Mouse (Mus musculus): ENCODE data around the gene Bad. TPM values are rescaled to one million over a fixed set of nuclear protein-coding genes. Genes with fewer than 3 reads are reported as not detected.
"Not testable (repeated sequence)": the region's sequence is repeated elsewhere in the genome, so short reads cannot be mapped to it uniquely, and the experiment has no call there.

Bad gene
- polyA plus RNA-seq, 1 experiment from 2014 or later: 90.4 TPM

GRCm38 (mm10) chr19:6909021-6909420 lies 32.6 kb upstream of the Bad start:
- Histone ChIP-seq H3K4me2 (peak overlapping the region; percentile 90), H3K4me3 (peak overlapping the region; percentile 68), H3K27ac (replicated peaks) (peak overlapping the region; percentile 98), H3K9ac (peak overlapping the region; percentile 86), H3K4me1 (replicated peaks) (peaks cover 37% of the 10 kb centered on the region), H3K36me3 (peaks cover 64% of the 10 kb centered on the region), H3K27me3 (no peaks in the 10 kb centered on the region), H3K9me3 (no peaks in the 10 kb centered on the region)
- 13% methylated on average over 11 of the region's 11 CpGs for WGBS
- no peak for ATAC-seq (ENCODE audit: low read depth)

DNA sequence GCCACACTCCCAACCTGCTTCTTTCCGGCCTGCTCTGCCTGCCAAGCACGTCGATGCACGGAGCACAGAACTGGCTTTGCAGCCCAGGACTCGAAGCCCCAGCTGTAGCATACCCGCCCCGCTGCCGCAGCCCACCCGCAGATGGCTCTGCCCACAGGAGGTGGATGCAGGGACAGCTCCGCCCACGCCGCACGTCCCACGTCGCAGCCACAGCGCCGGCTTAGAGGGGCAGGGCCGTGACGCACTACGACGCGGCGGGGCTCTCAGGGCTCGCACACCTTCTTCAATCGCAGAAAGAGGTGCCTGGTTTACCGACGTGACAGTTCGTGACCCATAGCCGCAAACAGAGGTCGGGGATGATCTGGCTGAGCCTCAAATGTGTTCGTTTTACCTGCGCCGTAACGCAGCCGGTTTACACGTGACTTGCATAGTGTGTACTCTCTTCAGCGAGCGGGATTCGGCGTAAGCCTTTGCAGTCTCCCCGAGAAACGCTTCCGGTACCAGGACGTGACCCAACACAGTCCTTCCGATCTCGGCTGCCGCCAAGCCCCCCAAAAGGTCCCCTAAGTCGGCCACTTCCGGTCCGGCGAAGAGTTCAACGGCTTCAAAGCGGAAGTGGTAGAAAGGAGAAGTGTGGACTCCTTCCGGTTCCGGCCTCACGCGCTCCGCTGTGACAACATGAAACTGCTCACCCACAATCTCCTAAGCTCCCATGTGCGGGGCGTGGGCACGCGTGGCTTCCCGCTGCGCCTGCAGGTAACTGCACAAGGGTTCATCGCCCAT lies 32.0 kb upstream of the Bad start, which contains the start of the genes Trmt112 and Prdx5:
Gene Trmt112, plus strand, starts transcription at position 192 of the 783 bp plus-strand sequence.
Gene Prdx5, minus strand, starts transcription at position 600 of the 783 bp plus-strand sequence.
- Histone ChIP-seq H3K36me3 (peaks cover 60% of the 10 kb centered on the region), H3K9me3 (no peaks in the 10 kb centered on the region), H3K4me1 (replicated peaks) (peaks cover 37% of the 10 kb centered on the region), H3K27ac (replicated peaks) (peak within 1 kb of the TSS; percentile 98), H3K9ac (peak within 1 kb of the TSS; percentile 86), H3K4me2 (peak within 1 kb of the TSS; percentile 90), H3K4me3 (peak within 1 kb of the TSS; percentile 68), H3K27me3 (no peaks in the 10 kb centered on the region)
- WGBS: under 1% methylated on average over 65 of the region's 65 CpGs
- peak; percentile 94 for ATAC-seq (ENCODE audit: low read depth)

DNA sequence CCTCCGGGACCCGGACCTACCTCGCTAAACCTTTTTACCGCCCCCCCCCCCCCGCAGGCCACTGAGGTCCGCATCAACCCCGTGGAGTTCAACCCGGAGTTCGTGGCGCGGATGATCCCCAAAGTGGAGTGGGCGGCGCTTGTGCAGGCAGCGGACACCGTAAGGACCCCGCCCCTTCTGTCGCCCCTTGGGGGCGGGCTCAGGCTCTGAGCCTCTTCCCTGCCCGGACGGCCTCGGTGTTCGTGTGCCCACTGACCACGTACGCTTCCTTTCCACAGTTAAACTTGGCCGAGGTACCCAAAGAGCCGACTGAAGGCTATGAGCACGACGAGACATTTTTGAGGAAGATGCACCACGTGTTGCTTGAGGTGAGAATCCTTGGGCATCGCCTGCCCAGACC lies 31.4 kb upstream of the Bad start:
- peak; percentile 21 for ATAC-seq (ENCODE audit: low read depth)
- Histone ChIP-seq H3K4me3 (peak overlapping the region; percentile 68), H3K36me3 (peaks cover 54% of the 10 kb centered on the region), H3K27ac (replicated peaks) (peak overlapping the region; percentile 98), H3K4me2 (peak overlapping the region; percentile 90), H3K9ac (peak overlapping the region; percentile 86), H3K4me1 (replicated peaks) (peaks cover 37% of the 10 kb centered on the region)
- WGBS: under 1% methylated on average over 28 of the region's 30 CpGs
- H3K9me3 ChIP-seq, H3K27me3 ChIP-seq: not testable (repeated sequence)

- Histone ChIP-seq H3K4me2 (peak overlapping the region; percentile 90), H3K9me3 (no peaks in the 10 kb centered on the region), H3K27ac (replicated peaks) (no peak overlapping the region), H3K27me3 (no peaks in the 10 kb centered on the region), H3K4me1 (replicated peaks) (peaks cover 37% of the 10 kb centered on the region), H3K36me3 (peaks cover 43% of the 10 kb centered on the region), H3K4me3 (peak overlapping the region; percentile 68), H3K9ac (peak overlapping the region; percentile 46)
- 82% methylated on average over 19 of the region's 19 CpGs for WGBS
- no peak for ATAC-seq (ENCODE audit: low read depth)
These were observed 30.3 kb upstream of the Bad start for GRCm38 (mm10) chr19:6911101-6912074.

DNA sequence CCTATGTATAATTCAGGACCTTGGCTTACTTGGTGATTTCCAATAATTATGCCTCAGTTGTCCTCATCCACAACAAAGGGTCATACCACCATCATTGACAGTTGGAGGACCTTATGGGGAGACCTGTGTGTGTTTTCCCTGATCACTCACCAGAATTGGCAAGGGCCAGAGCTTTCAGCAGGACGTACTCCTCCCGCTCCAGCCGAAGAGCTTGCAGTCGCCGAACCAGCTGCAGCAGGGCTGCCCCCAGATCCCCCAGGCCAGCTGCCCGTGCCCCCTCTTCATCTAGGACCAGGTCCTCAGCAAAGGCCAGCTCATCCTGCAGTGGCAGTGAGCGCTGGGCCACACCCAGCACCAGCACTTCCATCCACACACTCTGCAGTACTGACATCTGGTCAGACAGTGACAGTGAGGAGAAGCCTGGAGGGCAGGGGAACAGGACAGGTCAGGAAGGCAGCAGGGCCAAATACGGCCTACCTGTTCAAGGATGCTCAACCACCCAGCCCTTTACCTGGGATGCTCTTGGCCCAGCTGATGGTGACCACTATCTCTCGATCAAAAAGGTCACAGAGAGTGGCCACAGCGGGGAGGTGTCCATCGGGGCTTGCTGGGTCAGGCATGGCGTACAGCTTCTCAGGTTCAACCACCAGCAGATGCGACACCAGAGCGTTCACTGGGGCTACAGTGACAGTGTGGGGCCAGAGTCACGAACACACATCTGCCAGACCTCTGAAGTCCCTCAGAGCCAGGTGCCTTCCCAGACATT lies 29.3 kb upstream of the Bad start:
- ATAC-seq (ENCODE audit: low read depth): no peak
- Histone ChIP-seq H3K4me2 (no peak overlapping the region), H3K27me3 (no peaks in the 10 kb centered on the region), H3K27ac (replicated peaks) (no peak overlapping the region), H3K4me3 (no peak overlapping the region), H3K9me3 (no peaks in the 10 kb centered on the region), H3K36me3 (peaks cover 34% of the 10 kb centered on the region), H3K4me1 (replicated peaks) (peaks cover 33% of the 10 kb centered on the region), H3K9ac (no peak overlapping the region)
- 95% methylated on average over 15 of the region's 15 CpGs for WGBS

GRCm38 (mm10) chr19:6913036-6913435 lies 28.6 kb upstream of the Bad start:
- ATAC-seq (ENCODE audit: low read depth): no peak
- WGBS: 88% methylated on average over 6 of the region's 6 CpGs

GRCm38 (mm10) chr19:6913991-6914390 lies 27.7 kb upstream of the Bad start:
- 92% methylated on average over 11 of the region's 11 CpGs for WGBS
- no peak for ATAC-seq (ENCODE audit: low read depth)
- Histone ChIP-seq H3K4me2 (no peak overlapping the region), H3K9ac (no peak overlapping the region), H3K4me1 (replicated peaks) (peaks cover 17% of the 10 kb centered on the region), H3K27me3 (no peaks in the 10 kb centered on the region), H3K4me3 (no peak overlapping the region), H3K9me3 (no peaks in the 10 kb centered on the region), H3K27ac (replicated peaks) (no peak overlapping the region), H3K36me3 (peaks cover 34% of the 10 kb centered on the region)

More at GRCm38 (mm10) chr19:6913036-6913435, 28.6 kb upstream of the Bad start:
- Histone ChIP-seq H3K9me3 (no peaks in the 10 kb centered on the region), H3K4me2 (no peak overlapping the region), H3K27ac (replicated peaks) (no peak overlapping the region), H3K36me3 (peaks cover 34% of the 10 kb centered on the region), H3K4me1 (replicated peaks) (peaks cover 26% of the 10 kb centered on the region), H3K4me3 (no peak overlapping the region), H3K27me3 (no peaks in the 10 kb centered on the region), H3K9ac (no peak overlapping the region)

GRCm38 (mm10) chr19:6914540-6914939 lies 27.1 kb upstream of the Bad start:
- H3K4me1 ChIP-seq (replicated peaks): peaks cover 17% of the 10 kb centered on the region
- no peaks in the 10 kb centered on the region for H3K9me3 ChIP-seq
- H3K4me3 ChIP-seq: no peak overlapping the region
- no peak overlapping the region for H3K4me2 ChIP-seq
- no peak for ATAC-seq (ENCODE audit: low read depth)
- H3K27me3 ChIP-seq: no peaks in the 10 kb centered on the region
- no peak overlapping the region for H3K27ac ChIP-seq (replicated peaks)
- peaks cover 34% of the 10 kb centered on the region for H3K36me3 ChIP-seq
- 93% methylated on average over 9 of the region's 9 CpGs for WGBS
- H3K9ac ChIP-seq: no peak overlapping the region

GRCm38 (mm10) chr19:6915276-6915675 lies 26.4 kb upstream of the Bad start:
- WGBS: 91% methylated on average over 4 of the region's 4 CpGs
- Histone ChIP-seq H3K27ac (replicated peaks) (no peak overlapping the region), H3K4me2 (no peak overlapping the region), H3K27me3 (no peaks in the 10 kb centered on the region), H3K9me3 (no peaks in the 10 kb centered on the region), H3K9ac (no peak overlapping the region), H3K4me1 (replicated peaks) (peaks cover 24% of the 10 kb centered on the region), H3K36me3 (peaks cover 34% of the 10 kb centered on the region), H3K4me3 (no peak overlapping the region)
- ATAC-seq (ENCODE audit: low read depth): no peak

DNA sequence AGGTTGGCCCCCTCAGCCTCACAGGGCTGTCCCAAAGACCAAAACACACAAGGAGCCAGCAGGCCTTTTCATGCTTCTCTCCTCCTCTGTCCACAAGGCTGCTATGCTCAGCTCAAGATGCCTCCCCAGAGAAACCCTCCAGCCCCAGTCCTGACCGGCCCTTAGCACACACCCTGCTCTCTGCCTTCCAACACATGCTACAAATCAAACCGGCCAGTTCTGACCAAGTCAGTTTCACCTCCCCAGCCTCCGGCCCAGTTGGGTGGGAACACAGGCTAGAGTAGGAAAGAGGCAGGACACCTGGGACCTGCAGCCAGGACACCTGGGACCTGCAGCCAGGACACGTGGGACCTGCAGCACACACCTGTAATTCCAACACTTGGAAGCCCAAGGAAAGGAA lies 25.2 kb upstream of the Bad start:
- WGBS: 78% methylated on average over 4 of the region's 4 CpGs
- H3K36me3 ChIP-seq: peaks cover 28% of the 10 kb centered on the region
- H3K27ac ChIP-seq (replicated peaks): no peak overlapping the region
- H3K27me3 ChIP-seq: no peaks in the 10 kb centered on the region
- ATAC-seq (ENCODE audit: low read depth): no peak
- no peak overlapping the region for H3K9ac ChIP-seq
- peaks cover 26% of the 10 kb centered on the region for H3K4me1 ChIP-seq (replicated peaks)
- H3K4me3 ChIP-seq: no peak overlapping the region
- no peak overlapping the region for H3K4me2 ChIP-seq
- no peaks in the 10 kb centered on the region for H3K9me3 ChIP-seq

- ATAC-seq (ENCODE audit: low read depth): no peak
- H3K27me3 ChIP-seq: peaks cover 9% of the 10 kb centered on the region
- no peak overlapping the region for H3K4me3 ChIP-seq
- 91% methylated on average over 4 of the region's 4 CpGs for WGBS
- H3K27ac ChIP-seq (replicated peaks): no peak overlapping the region
- no peak overlapping the region for H3K4me2 ChIP-seq
- peaks cover 10% of the 10 kb centered on the region for H3K36me3 ChIP-seq
- no peak overlapping the region for H3K9ac ChIP-seq
- H3K9me3 ChIP-seq: no peaks in the 10 kb centered on the region
- peaks cover 23% of the 10 kb centered on the region for H3K4me1 ChIP-seq (replicated peaks)
These were observed 23.3 kb upstream of the Bad start for GRCm38 (mm10) chr19:6918321-6918720.
